Mouse (Mus musculus): ENCODE data around the gene Pitx1. TPM values are rescaled to one million over a fixed set of nuclear protein-coding genes. Genes with fewer than 3 reads are reported as not detected.
A peak's percentile ranks its signal among the peaks of the same experiment; 100 is the strongest.

Gene Pitx1
- polyA plus RNA-seq, 1 experiment from 2014 or later = 45.9 TPM

DNA sequence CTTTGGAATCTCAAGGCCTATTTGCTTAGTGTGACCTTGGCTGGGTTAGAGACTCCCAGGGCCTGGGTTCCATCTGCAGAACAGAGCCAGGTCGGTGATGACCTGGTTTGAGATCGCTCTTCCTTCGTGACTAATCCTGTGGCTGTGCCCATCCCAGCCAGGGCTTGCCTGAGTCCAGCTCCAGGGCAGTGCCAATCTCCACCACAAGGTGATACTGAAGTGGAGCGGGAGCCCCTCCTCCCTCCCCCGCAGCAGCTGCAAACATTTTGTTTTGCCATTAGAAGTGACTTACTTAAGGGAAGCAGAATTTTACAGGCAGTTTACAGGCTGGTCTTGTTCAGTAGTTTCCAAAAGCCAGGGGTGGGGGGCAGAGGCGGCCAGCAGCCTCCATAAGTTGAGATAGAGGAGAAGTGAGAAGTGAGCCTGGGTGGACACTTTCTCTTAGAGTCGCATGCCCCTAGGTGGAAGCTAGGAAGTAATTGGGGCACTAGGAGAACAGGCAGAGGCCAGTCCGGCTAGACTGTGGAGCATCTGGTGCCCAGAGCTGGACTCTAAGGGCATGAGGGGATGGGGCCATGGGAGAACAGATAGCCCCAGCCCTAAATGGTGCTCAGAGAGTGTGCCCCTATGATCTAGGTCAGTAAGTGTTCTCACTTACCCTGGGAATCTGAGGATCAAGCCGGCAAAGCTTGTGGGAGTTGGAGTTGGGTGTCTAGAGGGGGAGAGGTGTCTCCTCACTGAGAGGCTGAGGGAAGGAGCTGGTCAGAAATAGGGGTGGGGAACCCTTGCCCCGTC is 11.6 kb downstream of the Pitx1 start:
- no peak overlapping the region for H3K27ac ChIP-seq (replicated peaks)
- H3K4me1 ChIP-seq = peaks cover 30% of the 10 kb centered on the region
- H3K27me3 ChIP-seq = peaks cover 81% of the 10 kb centered on the region
- 0 out of 2 replicates have a peak overlapping the region, but pooled peaks have one; percentile 2 for H3K9ac ChIP-seq
- no peak overlapping the region for H3K4me3 ChIP-seq (replicated peaks)
- no peaks in the 10 kb centered on the region for H3K36me3 ChIP-seq
- no peak overlapping the region for H3K4me2 ChIP-seq (replicated peaks)
- WGBS = 19% methylated on average over 10 of the region's 10 CpGs
- 0 out of 2 replicates have a peak, but pooled peaks have one; percentile 41 for ATAC-seq (ENCODE audit: insufficient number of reproducible peaks, low FRiP score, low TSS enrichment, low read depth)
- no peaks in the 10 kb centered on the region for H3K9me3 ChIP-seq (replicated peaks)

DNA sequence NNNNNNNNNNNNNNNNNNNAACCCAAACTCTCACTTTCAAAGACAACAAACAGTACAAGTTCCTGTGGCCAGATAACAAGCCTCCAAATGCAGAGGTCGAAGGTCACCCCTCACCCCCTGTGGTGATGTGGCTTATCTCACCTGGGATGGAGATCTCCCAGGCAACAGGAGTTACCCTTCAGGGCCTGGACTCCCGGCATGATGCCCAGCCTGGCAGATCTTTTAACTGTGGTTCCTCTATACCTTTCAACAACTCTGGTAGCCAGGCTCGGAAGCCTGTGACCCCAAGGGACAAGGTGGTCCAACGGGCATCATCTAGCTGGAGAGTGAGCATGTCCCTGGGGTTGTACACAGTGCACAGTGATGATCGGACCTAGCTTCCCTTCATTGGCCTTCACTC is 13.5 kb downstream of the Pitx1 start:
- 48% methylated on average over 5 of the region's 5 CpGs for WGBS
- Histone ChIP-seq H3K9me3 (replicated peaks) (no peaks in the 10 kb centered on the region), H3K27me3 (peaks cover 62% of the 10 kb centered on the region), H3K9ac (no peak overlapping the region), H3K4me1 (peaks cover 20% of the 10 kb centered on the region), H3K27ac (replicated peaks) (no peak overlapping the region), H3K4me2 (replicated peaks) (no peak overlapping the region), H3K4me3 (replicated peaks) (no peak overlapping the region), H3K36me3 (no peaks in the 10 kb centered on the region)
- ATAC-seq (ENCODE audit: insufficient number of reproducible peaks, low FRiP score, low TSS enrichment, low read depth) = no peak

DNA sequence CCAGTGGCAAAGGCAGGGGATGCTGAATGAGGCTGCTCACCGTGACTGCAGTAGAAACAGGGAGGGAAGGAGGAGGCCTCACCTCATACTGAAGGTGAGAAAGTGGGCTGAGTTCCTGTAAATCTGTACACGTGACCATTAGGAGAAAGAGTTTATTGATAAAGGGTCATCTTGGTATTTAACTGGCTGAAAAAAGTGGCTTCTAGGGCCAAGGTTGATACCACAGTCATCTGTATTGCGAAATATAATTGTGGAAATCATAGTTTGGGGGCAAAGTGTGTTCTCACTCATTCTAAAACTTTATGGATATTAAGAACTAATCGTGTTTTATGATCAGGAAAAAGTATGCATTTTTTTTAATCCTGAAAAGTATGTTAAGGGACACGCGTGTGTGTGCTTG is 21.2 kb downstream of the Pitx1 start:
- no peaks in the 10 kb centered on the region for H3K36me3 ChIP-seq
- no peak overlapping the region for H3K4me2 ChIP-seq (replicated peaks)
- H3K9ac ChIP-seq = no peak overlapping the region
- H3K27me3 ChIP-seq = no peaks in the 10 kb centered on the region; the same call in 1 of the 2 replicates
- 79% methylated on average over 6 of the region's 6 CpGs for WGBS
- H3K9me3 ChIP-seq (replicated peaks) = no peaks in the 10 kb centered on the region
- H3K4me1 ChIP-seq = no peaks in the 10 kb centered on the region
- no peak overlapping the region for H3K27ac ChIP-seq (replicated peaks)
- no peak overlapping the region for H3K4me3 ChIP-seq (replicated peaks)
- no peak for ATAC-seq (ENCODE audit: insufficient number of reproducible peaks, low FRiP score, low TSS enrichment, low read depth)

DNA sequence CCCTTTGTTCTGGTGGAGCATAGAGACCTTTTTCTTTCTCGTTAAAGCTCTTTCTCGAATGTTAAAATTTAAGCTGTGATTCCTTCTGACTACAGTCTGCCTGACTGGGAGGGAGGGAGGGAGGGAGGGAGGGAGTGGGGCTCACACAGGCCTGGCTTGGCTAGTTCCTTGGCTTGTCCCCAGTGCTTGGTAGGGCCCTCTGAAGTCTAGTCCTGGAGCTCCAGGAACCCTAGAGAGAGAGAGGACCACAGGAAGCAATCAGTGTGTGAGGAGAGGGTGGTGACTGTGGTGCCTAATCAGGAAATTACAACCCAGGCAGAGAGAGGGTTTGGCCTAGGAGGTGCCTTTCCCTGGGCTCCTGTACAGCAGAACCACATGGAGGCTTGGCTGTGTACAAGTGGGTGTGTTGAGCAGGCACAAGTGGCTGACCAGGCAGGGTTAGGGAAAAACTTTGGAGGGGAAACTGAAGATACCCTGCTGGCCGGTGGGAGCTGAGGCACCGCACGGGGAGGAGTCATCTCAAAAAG is 22.4 kb downstream of the Pitx1 start:
- H3K9me3 ChIP-seq (replicated peaks) = no peaks in the 10 kb centered on the region
- H3K27ac ChIP-seq (replicated peaks) = no peak overlapping the region
- H3K4me1 ChIP-seq = no peaks in the 10 kb centered on the region
- WGBS = 59% methylated on average over 5 of the region's 5 CpGs
- no peak overlapping the region for H3K4me3 ChIP-seq (replicated peaks)
- H3K4me2 ChIP-seq (replicated peaks) = no peak overlapping the region
- no peaks in the 10 kb centered on the region for H3K36me3 ChIP-seq
- peak; percentile 74 for ATAC-seq (ENCODE audit: insufficient number of reproducible peaks, low FRiP score, low TSS enrichment, low read depth)
- H3K9ac ChIP-seq = no peak overlapping the region
- no peaks in the 10 kb centered on the region; the same call in 1 of the 2 replicates for H3K27me3 ChIP-seq

DNA sequence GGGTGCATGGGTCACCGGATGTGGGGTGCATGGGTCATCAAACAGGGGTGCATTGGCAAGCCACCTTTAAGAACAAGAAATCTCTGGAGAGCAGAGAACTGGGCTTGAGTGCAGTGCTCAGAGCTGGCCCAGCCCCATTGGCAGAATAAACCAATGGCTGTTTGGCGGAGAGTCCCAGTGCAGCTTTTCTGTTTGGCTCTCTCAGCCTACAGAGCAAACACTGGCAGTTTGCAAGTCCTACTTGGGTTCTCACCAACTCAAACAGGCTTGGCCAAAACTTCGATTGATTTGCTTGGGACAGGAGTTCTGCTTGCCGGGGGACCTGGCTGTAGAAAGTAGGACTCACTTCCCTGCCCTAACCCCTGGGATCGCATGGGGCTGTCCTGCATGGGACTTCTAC is 25.0 kb downstream of the Pitx1 start:
- Histone ChIP-seq H3K36me3 (no peaks in the 10 kb centered on the region), H3K9me3 (replicated peaks) (no peaks in the 10 kb centered on the region), H3K27ac (replicated peaks) (no peak overlapping the region), H3K4me1 (no peaks in the 10 kb centered on the region), H3K4me2 (replicated peaks) (no peak overlapping the region), H3K4me3 (replicated peaks) (no peak overlapping the region), H3K9ac (no peak overlapping the region), H3K27me3 (no peaks in the 10 kb centered on the region)
- ATAC-seq (ENCODE audit: insufficient number of reproducible peaks, low FRiP score, low TSS enrichment, low read depth) = no peak
- WGBS = 70% methylated on average over 5 of the region's 5 CpGs

DNA sequence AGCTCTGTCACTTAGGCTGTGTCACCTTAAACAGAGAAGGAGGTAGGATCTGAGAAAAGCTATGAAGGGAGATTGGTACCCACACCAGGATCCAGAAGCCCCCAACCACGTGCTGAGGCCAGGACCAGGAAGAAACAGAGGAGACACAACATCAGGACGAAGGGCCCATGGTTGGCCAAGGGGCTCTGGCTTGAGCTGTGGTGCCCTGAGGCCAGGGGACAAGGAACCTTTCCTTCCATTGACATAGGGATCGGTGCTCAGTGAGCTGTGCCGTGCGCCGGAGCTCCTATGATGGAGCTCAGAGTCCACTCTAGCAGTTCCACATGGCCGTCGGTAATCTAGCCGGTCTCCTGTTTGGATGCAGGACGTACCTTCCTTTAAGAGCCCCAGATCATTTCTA is 26.3 kb downstream of the Pitx1 start:
- Histone ChIP-seq H3K27me3 (no peaks in the 10 kb centered on the region), H3K9me3 (replicated peaks) (no peaks in the 10 kb centered on the region), H3K36me3 (no peaks in the 10 kb centered on the region), H3K27ac (replicated peaks) (no peak overlapping the region), H3K9ac (no peak overlapping the region), H3K4me3 (replicated peaks) (no peak overlapping the region), H3K4me2 (replicated peaks) (no peak overlapping the region), H3K4me1 (no peaks in the 10 kb centered on the region)
- ATAC-seq (ENCODE audit: insufficient number of reproducible peaks, low FRiP score, low TSS enrichment, low read depth) = no peak
- 94% methylated on average over 10 of the region's 10 CpGs for WGBS

DNA sequence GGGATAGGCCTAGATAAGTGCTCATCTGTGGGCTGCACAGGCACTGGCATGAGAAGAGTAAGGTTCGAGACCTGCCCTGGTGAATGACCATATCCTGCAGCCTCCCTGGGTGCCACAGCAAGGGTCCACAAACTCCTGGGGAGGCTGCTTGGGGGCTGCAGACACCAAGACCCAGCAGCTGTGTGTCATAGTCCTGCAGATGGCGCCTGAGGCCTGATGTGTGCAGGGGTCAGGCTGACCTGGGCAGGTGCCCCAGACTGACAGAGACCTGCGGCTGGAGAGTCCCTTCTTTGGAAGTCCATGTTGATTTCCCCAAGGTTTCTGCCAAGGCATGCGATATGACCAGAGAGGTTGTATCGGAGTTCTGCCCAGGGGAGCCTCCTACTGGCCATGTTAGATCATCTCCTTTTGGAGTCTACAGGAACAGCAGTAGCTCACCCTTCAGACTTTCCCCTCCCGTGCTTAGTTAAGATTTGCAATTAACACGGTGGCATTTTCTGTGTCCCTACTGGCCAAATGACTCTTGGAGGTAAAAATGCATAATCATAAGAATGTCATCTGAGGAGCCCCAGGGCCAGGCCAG is 26.9 kb downstream of the Pitx1 start:
- no peak for ATAC-seq (ENCODE audit: insufficient number of reproducible peaks, low FRiP score, low TSS enrichment, low read depth)
- H3K4me2 ChIP-seq (replicated peaks) = no peak overlapping the region
- H3K36me3 ChIP-seq = no peaks in the 10 kb centered on the region
- H3K27me3 ChIP-seq = no peaks in the 10 kb centered on the region
- WGBS = 74% methylated on average over 7 of the region's 7 CpGs
- H3K4me3 ChIP-seq (replicated peaks) = no peak overlapping the region
- no peak overlapping the region for H3K27ac ChIP-seq (replicated peaks)
- H3K9me3 ChIP-seq (replicated peaks) = no peaks in the 10 kb centered on the region
- H3K4me1 ChIP-seq = no peaks in the 10 kb centered on the region
- H3K9ac ChIP-seq = no peak overlapping the region

DNA sequence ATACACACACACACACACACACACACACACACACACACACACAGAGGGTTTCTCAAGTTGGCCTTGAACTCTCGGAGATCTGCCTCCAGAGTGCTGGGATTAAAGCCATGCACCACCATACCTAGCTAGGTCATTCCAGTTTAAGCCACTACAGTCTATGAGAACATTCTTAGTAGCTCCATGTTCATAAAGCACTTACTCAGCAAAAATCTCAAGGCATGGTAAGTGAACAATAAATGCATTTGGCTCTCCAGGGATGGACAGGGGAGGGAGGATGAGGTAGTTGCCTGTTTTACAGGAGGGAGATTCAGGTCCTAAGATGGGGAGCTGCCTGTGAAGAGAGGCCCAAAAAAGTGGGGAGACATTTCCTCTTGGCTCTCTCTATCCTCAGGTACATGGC is 32.0 kb downstream of the Pitx1 start:
- Histone ChIP-seq H3K36me3 (no peaks in the 10 kb centered on the region), H3K4me3 (replicated peaks) (no peak overlapping the region), H3K4me2 (replicated peaks) (no peak overlapping the region), H3K27me3 (no peaks in the 10 kb centered on the region), H3K27ac (replicated peaks) (no peak overlapping the region), H3K4me1 (no peaks in the 10 kb centered on the region), H3K9me3 (replicated peaks) (no peaks in the 10 kb centered on the region), H3K9ac (no peak overlapping the region)
- no peak for ATAC-seq (ENCODE audit: insufficient number of reproducible peaks, low FRiP score, low TSS enrichment, low read depth)
- 87% methylated on average over 1 of the region's 1 CpGs for WGBS

DNA sequence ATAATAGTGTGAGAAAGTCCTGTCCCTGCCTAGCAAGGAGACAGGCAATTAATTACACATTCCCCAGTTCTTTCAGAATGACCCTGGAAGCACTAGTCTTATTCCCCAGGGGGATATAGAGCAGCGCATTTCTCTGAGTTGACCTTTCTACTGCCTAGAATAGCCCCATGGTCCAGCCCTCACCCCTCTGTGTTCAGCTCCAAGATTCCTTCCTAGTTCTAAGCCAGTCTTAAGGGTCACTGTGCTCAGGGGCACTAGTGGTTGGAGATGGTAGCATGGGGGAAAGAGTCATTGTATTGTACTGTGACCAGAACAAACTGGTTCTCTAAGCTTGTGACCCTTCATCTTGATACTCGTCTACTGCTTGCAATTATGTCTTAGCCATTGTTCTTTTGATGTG is 34.7 kb downstream of the Pitx1 start:
- whole genome bisulfite sequencing = 46% methylated on average over 2 of the region's 2 CpGs
- Histone ChIP-seq H3K4me3 (replicated peaks) (no peak overlapping the region), H3K27ac (replicated peaks) (no peak overlapping the region), H3K27me3 (no peaks in the 10 kb centered on the region), H3K4me2 (replicated peaks) (no peak overlapping the region), H3K9me3 (replicated peaks) (no peaks in the 10 kb centered on the region), H3K36me3 (no peaks in the 10 kb centered on the region), H3K4me1 (no peaks in the 10 kb centered on the region), H3K9ac (no peak overlapping the region)
- ATAC-seq (ENCODE audit: insufficient number of reproducible peaks, low FRiP score, low TSS enrichment, low read depth) = no peak

DNA sequence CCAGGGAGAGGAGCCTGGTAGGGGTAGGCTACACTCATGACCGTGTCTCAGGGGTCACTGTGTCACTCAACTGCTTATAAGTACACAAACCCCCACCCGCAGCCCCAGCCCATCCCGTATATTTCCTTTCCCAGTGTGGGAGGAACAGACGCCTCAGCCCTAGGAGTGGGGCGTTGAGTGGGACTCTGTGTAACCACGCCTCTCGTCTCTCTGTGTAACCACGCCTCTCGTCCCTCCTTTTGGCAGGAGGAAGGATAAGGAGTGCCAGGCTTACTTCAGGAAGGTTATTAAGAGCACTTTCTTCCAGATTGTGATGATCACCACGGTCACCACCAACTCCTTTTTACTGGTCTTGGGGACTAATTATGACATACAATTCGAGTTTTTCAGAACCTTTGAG is 49.9 kb downstream of the Pitx1 start:
- Histone ChIP-seq H3K27me3 (no peaks in the 10 kb centered on the region), H3K27ac (replicated peaks) (no peak overlapping the region), H3K4me1 (no peaks in the 10 kb centered on the region), H3K36me3 (no peaks in the 10 kb centered on the region), H3K4me3 (replicated peaks) (no peak overlapping the region), H3K9ac (no peak overlapping the region), H3K9me3 (replicated peaks) (no peaks in the 10 kb centered on the region), H3K4me2 (replicated peaks) (no peak overlapping the region)
- no peak for ATAC-seq (ENCODE audit: insufficient number of reproducible peaks, low FRiP score, low TSS enrichment, low read depth)
- 57% methylated on average over 11 of the region's 11 CpGs for WGBS

DNA sequence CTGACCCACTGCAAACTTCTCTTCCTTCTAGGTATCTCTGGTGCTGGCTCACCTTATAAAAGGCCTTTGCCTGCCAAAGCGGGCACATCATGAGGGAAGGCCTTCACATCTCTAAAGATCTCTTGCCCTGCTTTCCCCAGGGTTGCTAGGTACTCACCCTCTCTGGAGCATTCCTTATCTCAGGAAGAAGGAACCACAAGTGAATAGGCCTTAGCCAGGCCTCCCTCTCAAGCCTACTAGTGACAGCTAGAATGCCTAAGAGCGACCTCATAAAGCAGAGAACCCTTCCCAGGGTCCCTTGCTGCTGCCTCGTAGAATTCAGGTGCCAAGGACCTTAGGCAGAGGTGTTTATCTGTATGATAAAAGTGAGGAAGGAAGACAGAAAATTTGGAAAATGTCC is 51.7 kb downstream of the Pitx1 start, which contains the start of gene Catsper3:
Gene Catsper3 (plus strand): TSS at position 301 of the 400 bp plus-strand sequence.
- Histone ChIP-seq H3K27me3 (no peaks in the 10 kb centered on the region), H3K27ac (replicated peaks) (no peak within 1 kb of the TSS), H3K4me2 (replicated peaks) (no peak within 1 kb of the TSS), H3K36me3 (no peaks in the 10 kb centered on the region), H3K4me3 (replicated peaks) (no peak within 1 kb of the TSS), H3K9ac (no peak within 1 kb of the TSS), H3K9me3 (replicated peaks) (no peaks in the 10 kb centered on the region), H3K4me1 (no peaks in the 10 kb centered on the region)
- 75% methylated on average over 3 of the region's 3 CpGs for WGBS
- no peak for ATAC-seq (ENCODE audit: insufficient number of reproducible peaks, low FRiP score, low TSS enrichment, low read depth)
